Mouse (Mus musculus) intestine, postnatal 0 days (tissue): ENCODE results near the gene Nmnat3. TPM values are rescaled to one million over a fixed set of nuclear protein-coding genes. Genes with fewer than 3 reads are reported as not detected.

ENCODE experiments used
- ATAC-seq: fragments of 200-750 bp; cut with Nextera tagmentation; 2 replicates; pipeline ENCODE4 v1.8.0; 2017; ENCODE audit warnings: mild to moderate bottlenecking, moderate TSS enrichment, moderate library complexity
- H3K27ac ChIP-seq: fragments of 300-500 bp; sonication (generic); 2 replicates; pipeline ENCODE4 v1.5.1; 2014; ENCODE audit warnings: mild to moderate bottlenecking, low read depth, low read length, moderate library complexity
- H3K27me3 ChIP-seq: fragments of 300-500 bp; sonication (generic); replicated peaks from 2 replicates; pipeline ENCODE4 v1.6.1; 2014; ENCODE audit warnings: low read length, mixed read lengths; ENCODE audit not compliant: control insufficient read depth, insufficient read depth
- H3K36me3 ChIP-seq: fragments of 300-500 bp; sonication (generic); 2 replicates; pipeline ENCODE4 v1.6.1; 2014; ENCODE audit warnings: mild to moderate bottlenecking, moderate library complexity; ENCODE audit not compliant: control insufficient read depth, insufficient read depth
- H3K4me1 ChIP-seq: fragments of 300-500 bp; sonication (generic); replicated peaks from 2 replicates; pipeline ENCODE4 v1.6.1; 2014; ENCODE audit warnings: antibody characterized with exemption, low read length, mixed read lengths; ENCODE audit not compliant: control insufficient read depth, insufficient read depth
- H3K4me2 ChIP-seq: fragments of 300-500 bp; sonication (generic); replicated peaks from 2 replicates; pipeline ENCODE4 v1.6.1; 2014; ENCODE audit warnings: low read depth, mild to moderate bottlenecking, moderate library complexity
- H3K4me3 ChIP-seq: fragments of 300-500 bp; sonication (generic); 2 replicates; pipeline ENCODE4 v1.5.1; 2014; ENCODE audit warnings: low read depth, low read length
- H3K9ac ChIP-seq: fragments of 300-500 bp; sonication (generic); 2 replicates; pipeline ENCODE4 v1.6.1; 2014; ENCODE audit warnings: mild to moderate bottlenecking, low read depth, low read length
- H3K9me3 ChIP-seq: fragments of 300-500 bp; sonication (generic); 2 replicates; pipeline ENCODE4 v1.6.1; 2016; ENCODE audit warnings: mixed run types; ENCODE audit not compliant: control insufficient read depth
- CTCF ChIP-seq: sonication (generic); IDR thresholded peaks from 2 replicates; pipeline ENCODE4 v1.5.1; 2016; ENCODE audit warnings: low read depth, mild to moderate bottlenecking, control low read depth, antibody characterized with exemption, moderate library complexity
- WGBS: fragments of 180-500 bp; shearing (Covaris S2); extraction: QIAGEN DNeasy Blood & Tissue Kit; methylation state at CpG from one replicate; pipeline ENCODE4 v1.1.7; 2014; 5-methylcytosine and 5-hydroxymethylcytosine counted together
- polyA plus RNA-seq: library from polyadenylated mRNA; unstranded; fragments of >200 nt; fragmentation: Nextera tagmentation; extraction: Ambion mirVana; gene quantifications from 2 replicates; pipeline ENCODE4 v1.2.1, GENCODE M21; 2015

Nmnat3 gene
- polyA plus RNA-seq, 1 experiment from 2014 or later = 17.3 TPM

GRCm38 (mm10) chr9:98264916-98265315, 22.3 kb upstream of the Nmnat3 start:
- no peak overlapping the region for H3K9ac ChIP-seq
- no peaks in the 10 kb centered on the region for H3K36me3 ChIP-seq
- WGBS = 76% methylated on average over 5 of the region's 5 CpGs
- H3K4me1 ChIP-seq = no peaks in the 10 kb centered on the region
- no peaks in the 10 kb centered on the region for H3K9me3 ChIP-seq
- H3K27ac ChIP-seq = no peak overlapping the region
- no peak for ATAC-seq
- no peak for TF ChIP-seq CTCF
- no peak overlapping the region for H3K4me3 ChIP-seq
- no peak overlapping the region for H3K4me2 ChIP-seq
- no peaks in the 10 kb centered on the region for H3K27me3 ChIP-seq

- no peak for ATAC-seq
- no peak overlapping the region for H3K4me2 ChIP-seq
- H3K27me3 ChIP-seq = no peaks in the 10 kb centered on the region
- H3K4me3 ChIP-seq = no peak overlapping the region
- H3K27ac ChIP-seq = no peak overlapping the region
- 68% methylated on average over 5 of the region's 5 CpGs for WGBS
- H3K9me3 ChIP-seq = no peaks in the 10 kb centered on the region
- H3K4me1 ChIP-seq = no peaks in the 10 kb centered on the region
- H3K36me3 ChIP-seq = no peaks in the 10 kb centered on the region
- H3K9ac ChIP-seq = no peak overlapping the region
- TF ChIP-seq CTCF = no peak
These were observed 14.5 kb upstream of the Nmnat3 start for GRCm38 (mm10) chr9:98272734-98273133.

GRCm38 (mm10) chr9:98275080-98275479, 12.2 kb upstream of the Nmnat3 start:
- WGBS = 72% methylated on average over 10 of the region's 10 CpGs
- Histone ChIP-seq H3K36me3 (no peaks in the 10 kb centered on the region), H3K9ac (no peak overlapping the region), H3K4me3 (no peak overlapping the region), H3K27me3 (no peaks in the 10 kb centered on the region), H3K4me1 (no peaks in the 10 kb centered on the region), H3K9me3 (no peaks in the 10 kb centered on the region), H3K4me2 (no peak overlapping the region), H3K27ac (no peak overlapping the region)
- no peak for TF ChIP-seq CTCF
- ATAC-seq = no peak

GRCm38 (mm10) chr9:98280162-98280561, 7.1 kb upstream of the Nmnat3 start:
- ATAC-seq = no peak
- no peak overlapping the region for H3K9ac ChIP-seq
- no peaks in the 10 kb centered on the region for H3K27me3 ChIP-seq
- H3K4me2 ChIP-seq = no peak overlapping the region
- 35% methylated on average over 5 of the region's 5 CpGs for WGBS
- no peak overlapping the region for H3K27ac ChIP-seq
- no peaks in the 10 kb centered on the region for H3K9me3 ChIP-seq
- no peak for TF ChIP-seq CTCF
- H3K4me3 ChIP-seq = no peak overlapping the region
- H3K36me3 ChIP-seq = no peaks in the 10 kb centered on the region
- H3K4me1 ChIP-seq = no peaks in the 10 kb centered on the region

GRCm38 (mm10) chr9:98285606-98286301, 1.5 kb upstream of the Nmnat3 start:
- Histone ChIP-seq H3K9me3 (no peaks in the 10 kb centered on the region), H3K4me3 (no peak overlapping the region), H3K36me3 (no peaks in the 10 kb centered on the region), H3K27me3 (no peaks in the 10 kb centered on the region), H3K9ac (no peak overlapping the region), H3K4me2 (no peak overlapping the region), H3K27ac (no peak overlapping the region), H3K4me1 (no peaks in the 10 kb centered on the region)
- WGBS = 85% methylated on average over 9 of the region's 9 CpGs
- TF ChIP-seq CTCF = no peak
- ATAC-seq = no peak

- ATAC-seq = no peak
These were observed 2.4 kb downstream of the Nmnat3 start for GRCm38 (mm10) chr9:98289665-98290064.

More at GRCm38 (mm10) chr9:98289665-98290064, 2.4 kb downstream of the Nmnat3 start:
- Histone ChIP-seq H3K27me3 (no peaks in the 10 kb centered on the region), H3K9ac (no peak overlapping the region), H3K4me2 (no peak overlapping the region), H3K36me3 (no peaks in the 10 kb centered on the region), H3K4me3 (no peak overlapping the region), H3K9me3 (no peaks in the 10 kb centered on the region), H3K4me1 (no peaks in the 10 kb centered on the region), H3K27ac (no peak overlapping the region)
- TF ChIP-seq CTCF = no peak
